Mouse (Mus musculus): ENCODE measurements at regions not wholly inside any gene's neighbourhood (a gene's known extent, or its start where the extent isn't known, plus 50 kb on each side); places are given as distances from the start of the nearest gene placed in this dataset.
"Not testable (repeated sequence)": the region's sequence is repeated elsewhere in the genome, so short reads cannot be mapped to it uniquely, and the experiment has no call there.

DNA sequence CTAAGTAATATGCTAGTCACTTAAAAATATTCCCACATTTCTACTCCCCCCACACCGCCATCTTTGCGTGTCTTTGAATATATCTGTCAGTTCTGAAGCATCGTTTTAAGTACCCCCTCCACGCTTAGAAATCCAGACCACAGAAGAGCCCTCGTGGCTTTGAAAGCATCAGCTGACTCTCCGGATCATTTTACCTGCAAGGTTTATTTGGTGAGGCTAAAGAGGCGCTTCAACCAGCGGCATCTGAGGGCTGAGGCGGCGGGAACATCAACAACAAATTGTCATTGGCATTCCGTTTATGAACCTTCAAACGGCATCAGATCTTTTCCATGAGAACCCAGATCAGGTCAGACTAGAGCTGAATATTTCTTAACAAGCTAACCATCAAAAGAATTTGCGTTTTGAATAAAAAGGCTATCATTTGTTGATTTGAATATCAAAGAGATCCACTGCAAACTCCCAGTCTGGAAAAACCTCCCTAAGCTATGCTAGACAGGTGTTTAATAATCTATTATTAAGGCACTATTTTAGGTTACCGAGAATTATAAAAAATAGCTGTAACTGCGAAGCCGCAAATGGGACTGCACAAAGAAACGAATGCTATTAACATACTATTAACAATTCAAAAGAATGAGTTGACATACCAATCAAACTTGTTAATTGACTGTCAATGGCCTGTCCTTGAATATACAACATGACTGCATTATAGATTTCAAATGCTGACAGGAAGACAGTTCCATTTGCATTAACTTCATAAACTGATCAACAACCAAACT, 210.9 kb upstream of the Zfp770 start:
- H3K9me3 ChIP-seq (ENCODE audit: control insufficient read depth, low read length) = no peaks in the 10 kb centered on the region
- H3K27me3 ChIP-seq (ENCODE audit: control insufficient read depth, insufficient read depth, low read length) = no peaks in the 10 kb centered on the region
- WGBS = 60% methylated on average over 17 of the region's 17 CpGs
- H3K4me1 ChIP-seq (ENCODE audit: control insufficient read depth, insufficient read depth, low read length) = no peaks in the 10 kb centered on the region
- no peak overlapping the region for H3K4me3 ChIP-seq (ENCODE audit: low read length)
- no peaks in the 10 kb centered on the region for H3K36me3 ChIP-seq (ENCODE audit: control insufficient read depth, insufficient read depth, low read length)
- H3K9ac ChIP-seq (ENCODE audit: low read depth, low read length) = no peak overlapping the region
- no peak overlapping the region for H3K27ac ChIP-seq (ENCODE audit: low read depth, low read length)
- no peak overlapping the region for H3K4me2 ChIP-seq (replicated peaks; ENCODE audit: low read depth, low read length)
- ATAC-seq (ENCODE audit: low FRiP score, low TSS enrichment) = no peak

DNA sequence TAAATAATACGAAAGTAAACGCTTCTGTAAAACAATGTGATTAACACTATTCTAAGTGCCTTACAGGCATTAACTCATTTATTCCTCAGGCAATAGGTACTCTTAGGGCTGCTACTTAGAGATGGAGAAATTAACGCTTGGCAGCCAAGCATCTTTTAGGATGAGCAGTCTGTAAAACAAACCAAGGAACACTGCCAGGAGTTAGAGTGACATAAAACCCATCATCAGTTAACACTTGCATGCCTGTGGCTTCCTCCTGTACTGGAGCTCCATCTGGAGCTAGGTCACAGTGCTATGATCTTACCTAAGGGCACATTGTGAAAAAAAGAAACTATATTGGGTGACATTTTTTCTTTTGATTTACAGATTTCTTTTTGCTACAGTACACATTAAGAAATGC, 209.4 kb upstream of the Zfp770 start:
- Histone ChIP-seq H3K27ac (ENCODE audit: low read depth, low read length) (no peak overlapping the region), H3K9ac (ENCODE audit: low read depth, low read length) (no peak overlapping the region), H3K4me2 (replicated peaks; ENCODE audit: low read depth, low read length) (no peak overlapping the region), H3K4me1 (ENCODE audit: control insufficient read depth, insufficient read depth, low read length) (no peaks in the 10 kb centered on the region), H3K36me3 (ENCODE audit: control insufficient read depth, insufficient read depth, low read length) (no peaks in the 10 kb centered on the region), H3K9me3 (ENCODE audit: control insufficient read depth, low read length) (no peaks in the 10 kb centered on the region), H3K27me3 (ENCODE audit: control insufficient read depth, insufficient read depth, low read length) (no peaks in the 10 kb centered on the region), H3K4me3 (ENCODE audit: low read length) (no peak overlapping the region)
- WGBS = 76% methylated on average over 3 of the region's 3 CpGs
- no peak for ATAC-seq (ENCODE audit: low FRiP score, low TSS enrichment)

- Histone ChIP-seq H3K27me3 (ENCODE audit: control insufficient read depth, insufficient read depth, low read length) (no peaks in the 10 kb centered on the region), H3K4me3 (ENCODE audit: low read length) (no peak overlapping the region), H3K4me2 (replicated peaks; ENCODE audit: low read depth, low read length) (no peak overlapping the region), H3K36me3 (ENCODE audit: control insufficient read depth, insufficient read depth, low read length) (no peaks in the 10 kb centered on the region), H3K27ac (ENCODE audit: low read depth, low read length) (no peak overlapping the region), H3K4me1 (ENCODE audit: control insufficient read depth, insufficient read depth, low read length) (no peaks in the 10 kb centered on the region), H3K9me3 (ENCODE audit: control insufficient read depth, low read length) (no peaks in the 10 kb centered on the region), H3K9ac (ENCODE audit: low read depth, low read length) (no peak overlapping the region)
- no peak for ATAC-seq (ENCODE audit: low FRiP score, low TSS enrichment)
Measured at GRCm38 (mm10) chr2:114409542-114409941, 208.3 kb upstream of the Zfp770 start.

- no peak overlapping the region for H3K27ac ChIP-seq (ENCODE audit: low read depth, low read length)
- H3K27me3 ChIP-seq (ENCODE audit: control insufficient read depth, insufficient read depth, low read length) = no peaks in the 10 kb centered on the region
- no peak overlapping the region for H3K4me2 ChIP-seq (replicated peaks; ENCODE audit: low read depth, low read length)
- ATAC-seq (ENCODE audit: low FRiP score, low TSS enrichment) = no peak
- H3K36me3 ChIP-seq (ENCODE audit: control insufficient read depth, insufficient read depth, low read length) = no peaks in the 10 kb centered on the region
- WGBS = 42% methylated on average over 5 of the region's 5 CpGs
- no peaks in the 10 kb centered on the region for H3K4me1 ChIP-seq (ENCODE audit: control insufficient read depth, insufficient read depth, low read length)
- no peak overlapping the region for H3K9ac ChIP-seq (ENCODE audit: low read depth, low read length)
- no peak overlapping the region for H3K4me3 ChIP-seq (ENCODE audit: low read length)
- H3K9me3 ChIP-seq (ENCODE audit: control insufficient read depth, low read length) = no peaks in the 10 kb centered on the region
Measured at GRCm38 (mm10) chr2:114407408-114407807, 206.1 kb upstream of the Zfp770 start.

DNA sequence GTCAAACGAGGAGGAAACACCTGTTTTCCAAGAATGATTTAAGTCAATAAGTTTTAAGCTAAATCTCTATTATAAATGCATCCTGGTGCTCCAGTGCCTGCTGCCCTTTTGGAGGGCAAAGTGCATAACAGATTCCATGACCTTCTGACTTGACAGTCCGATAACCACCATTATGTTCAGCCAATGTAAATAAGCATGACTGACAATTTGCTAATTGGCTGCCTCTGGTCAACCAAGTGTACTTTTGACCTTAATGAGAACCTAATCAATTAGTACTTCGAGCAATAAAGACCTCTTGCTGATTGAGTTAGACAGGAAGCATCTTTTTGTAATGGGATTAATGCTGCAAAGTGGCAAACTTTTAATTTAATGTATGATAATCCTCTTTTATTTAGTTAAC, 183.3 kb upstream of the Zfp770 start:
- H3K9me3 ChIP-seq (ENCODE audit: control insufficient read depth, low read length) = no peaks in the 10 kb centered on the region
- H3K36me3 ChIP-seq (ENCODE audit: control insufficient read depth, insufficient read depth, low read length) = no peaks in the 10 kb centered on the region
- H3K4me2 ChIP-seq (replicated peaks; ENCODE audit: low read depth, low read length) = no peak overlapping the region
- H3K27me3 ChIP-seq (ENCODE audit: control insufficient read depth, insufficient read depth, low read length) = no peaks in the 10 kb centered on the region
- no peak overlapping the region for H3K9ac ChIP-seq (ENCODE audit: low read depth, low read length)
- no peaks in the 10 kb centered on the region for H3K4me1 ChIP-seq (ENCODE audit: control insufficient read depth, insufficient read depth, low read length)
- H3K27ac ChIP-seq (ENCODE audit: low read depth, low read length) = no peak overlapping the region
- no peak for ATAC-seq (ENCODE audit: low FRiP score, low TSS enrichment)
- 19% methylated on average over 3 of the region's 3 CpGs for WGBS
- no peak overlapping the region for H3K4me3 ChIP-seq (ENCODE audit: low read length)

GRCm38 (mm10) chr2:114378844-114379533, 177.7 kb upstream of the Zfp770 start:
- WGBS = 89% methylated on average over 1 of the region's 1 CpGs
- H3K4me2 ChIP-seq (replicated peaks; ENCODE audit: low read depth, low read length) = no peak overlapping the region

GRCm38 (mm10) chr2:114373476-114373875, 172.2 kb upstream of the Zfp770 start:
- H3K36me3 ChIP-seq (ENCODE audit: control insufficient read depth, insufficient read depth, low read length) = no peaks in the 10 kb centered on the region
- H3K9ac ChIP-seq (ENCODE audit: low read depth, low read length) = no peak overlapping the region
- H3K27ac ChIP-seq (ENCODE audit: low read depth, low read length) = no peak overlapping the region
- ATAC-seq (ENCODE audit: low FRiP score, low TSS enrichment) = no peak
- no peak overlapping the region for H3K4me3 ChIP-seq (ENCODE audit: low read length)
- no peaks in the 10 kb centered on the region for H3K9me3 ChIP-seq (ENCODE audit: control insufficient read depth, low read length)
- H3K4me1 ChIP-seq (ENCODE audit: control insufficient read depth, insufficient read depth, low read length) = no peaks in the 10 kb centered on the region
- 76% methylated on average over 7 of the region's 7 CpGs for WGBS
- no peaks in the 10 kb centered on the region for H3K27me3 ChIP-seq (ENCODE audit: control insufficient read depth, insufficient read depth, low read length)
- no peak overlapping the region for H3K4me2 ChIP-seq (replicated peaks; ENCODE audit: low read depth, low read length)

More at GRCm38 (mm10) chr2:114378844-114379533, 177.7 kb upstream of the Zfp770 start:
- H3K27me3 ChIP-seq (ENCODE audit: control insufficient read depth, insufficient read depth, low read length) = no peaks in the 10 kb centered on the region
- H3K36me3 ChIP-seq (ENCODE audit: control insufficient read depth, insufficient read depth, low read length) = no peaks in the 10 kb centered on the region
- ATAC-seq (ENCODE audit: low FRiP score, low TSS enrichment) = no peak
- H3K9me3 ChIP-seq (ENCODE audit: control insufficient read depth, low read length) = no peaks in the 10 kb centered on the region
- no peak overlapping the region for H3K4me3 ChIP-seq (ENCODE audit: low read length)
- H3K9ac ChIP-seq (ENCODE audit: low read depth, low read length) = no peak overlapping the region
- H3K4me1 ChIP-seq (ENCODE audit: control insufficient read depth, insufficient read depth, low read length) = no peaks in the 10 kb centered on the region
- H3K27ac ChIP-seq (ENCODE audit: low read depth, low read length) = no peak overlapping the region

DNA sequence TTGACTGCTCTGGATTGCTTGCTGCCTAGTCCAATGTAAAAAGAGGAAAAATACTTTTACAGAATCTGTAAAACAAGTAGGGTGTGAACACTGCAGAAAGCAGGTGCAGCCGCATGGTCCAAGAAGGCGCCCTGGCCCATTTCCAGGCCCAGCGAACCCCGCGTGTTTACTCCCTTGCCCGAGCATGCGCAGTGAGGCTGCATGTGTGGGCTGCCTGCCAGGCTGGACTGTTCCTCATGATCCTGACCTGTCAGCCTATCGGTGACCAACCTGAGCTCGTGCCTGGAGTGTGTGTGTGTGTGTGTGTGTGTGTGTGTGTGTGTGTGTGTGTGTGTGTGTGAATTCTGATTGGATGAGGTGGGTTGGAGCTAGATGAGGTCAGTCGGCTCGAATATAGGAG, 152.6 kb upstream of the Zfp770 start:
- H3K27me3 ChIP-seq (ENCODE audit: control insufficient read depth, insufficient read depth, low read length); H3K9me3 ChIP-seq (ENCODE audit: control insufficient read depth, low read length); H3K36me3 ChIP-seq (ENCODE audit: control insufficient read depth, insufficient read depth, low read length); H3K9ac ChIP-seq (ENCODE audit: low read depth, low read length); H3K4me1 ChIP-seq (ENCODE audit: control insufficient read depth, insufficient read depth, low read length); H3K27ac ChIP-seq (ENCODE audit: low read depth, low read length); H3K4me3 ChIP-seq (ENCODE audit: low read length); H3K4me2 ChIP-seq (replicated peaks; ENCODE audit: low read depth, low read length); ATAC-seq (ENCODE audit: low FRiP score, low TSS enrichment): not testable (repeated sequence)
- WGBS = 84% methylated on average over 11 of the region's 11 CpGs

- no peak overlapping the region for H3K4me2 ChIP-seq (replicated peaks; ENCODE audit: low read depth, low read length)
- no peak for ATAC-seq (ENCODE audit: low FRiP score, low TSS enrichment)
Measured at GRCm38 (mm10) chr2:114340578-114341293, 139.5 kb upstream of the Zfp770 start.

More at GRCm38 (mm10) chr2:114340578-114341293, 139.5 kb upstream of the Zfp770 start:
- Histone ChIP-seq H3K27ac (ENCODE audit: low read depth, low read length) (no peak overlapping the region), H3K36me3 (ENCODE audit: control insufficient read depth, insufficient read depth, low read length) (no peaks in the 10 kb centered on the region), H3K4me1 (ENCODE audit: control insufficient read depth, insufficient read depth, low read length) (no peaks in the 10 kb centered on the region), H3K9me3 (ENCODE audit: control insufficient read depth, low read length) (no peaks in the 10 kb centered on the region), H3K4me3 (ENCODE audit: low read length) (no peak overlapping the region), H3K27me3 (ENCODE audit: control insufficient read depth, insufficient read depth, low read length) (no peaks in the 10 kb centered on the region), H3K9ac (ENCODE audit: low read depth, low read length) (no peak overlapping the region)
- WGBS = 89% methylated on average over 9 of the region's 9 CpGs
